Mouse (Mus musculus) kidney, adult 2 months (tissue): ENCODE measurements around the gene Atrnl1.

Source experiments
- CTCF ChIP-seq: fragments of 200-500 bp; conservative IDR thresholded peaks from 2 replicates; pipeline ENCODE4 v1.5.1; 2011; ENCODE audit warnings: low read depth, mild to moderate bottlenecking, control low read depth, low read length, moderate library complexity, mixed read lengths; ENCODE audit not compliant: insufficient read depth, insufficient read length
- POLR2A ChIP-seq: fragments of 200-500 bp; IDR thresholded peaks from one replicate; pipeline ENCODE4 v1.6.1; 2011; ENCODE audit warnings: low read depth, low read length, control low read depth

- no peak for TF ChIP-seq CTCF
- TF ChIP-seq POLR2A = no peak
These were observed 192.1 kb downstream of the Atrnl1 start for GRCm38 (mm10) chr19:57802771-57803482.
